Mouse (Mus musculus): ENCODE measurements around the gene Phyhipl.

GRCm38 (mm10) chr10:70703211-70703610 lies 47.4 kb upstream of the Phyhipl start:
- TF ChIP-seq CTCF (IDR thresholded peaks at IDR 0.05; ENCODE audit: low read depth) (no peak), EP300 (optimal IDR thresholded peaks at IDR 0.05) (no peak)
